Mouse (Mus musculus) cerebellum, adult 11 months (tissue): ENCODE data around the gene Ftl1.

ENCODE experiments used
- DNase-seq: peaks from one replicate; pipeline ENCODE4 v3.0.0; 2022

The Ftl1 gene

DNA sequence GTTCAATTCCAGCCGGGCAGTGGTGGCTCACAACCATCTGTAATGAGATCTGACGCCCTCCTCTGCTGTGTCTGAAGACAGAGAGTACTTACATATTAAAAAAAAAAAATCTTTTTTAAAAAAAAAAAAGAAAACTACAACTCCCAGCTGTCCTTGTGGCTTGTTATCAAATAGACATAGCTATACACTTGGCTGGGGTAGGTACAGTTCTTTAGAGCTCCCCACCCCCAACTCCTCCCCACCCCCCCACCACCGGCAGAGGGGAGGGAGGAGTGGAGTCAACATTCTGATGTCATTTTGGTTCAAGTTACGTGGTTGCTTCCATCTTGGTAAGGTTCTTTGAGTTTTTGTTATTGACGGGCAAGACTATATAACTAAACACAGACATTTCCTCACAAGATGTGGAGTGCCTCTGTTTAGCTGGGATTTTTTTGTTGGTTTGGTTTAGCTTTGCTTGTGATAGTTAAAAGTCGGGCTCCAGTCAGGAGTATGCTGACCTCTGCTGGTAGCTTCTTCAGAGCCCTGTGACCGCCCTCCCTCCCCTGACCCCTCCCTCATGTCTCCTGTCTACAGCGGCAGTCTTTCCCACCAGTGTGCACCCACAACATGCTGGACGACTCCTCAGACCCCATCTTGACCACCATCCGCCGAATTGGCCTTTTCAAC lies 12.2 kb downstream of the Ftl1 start:
- no peak for DNase-seq

DNA sequence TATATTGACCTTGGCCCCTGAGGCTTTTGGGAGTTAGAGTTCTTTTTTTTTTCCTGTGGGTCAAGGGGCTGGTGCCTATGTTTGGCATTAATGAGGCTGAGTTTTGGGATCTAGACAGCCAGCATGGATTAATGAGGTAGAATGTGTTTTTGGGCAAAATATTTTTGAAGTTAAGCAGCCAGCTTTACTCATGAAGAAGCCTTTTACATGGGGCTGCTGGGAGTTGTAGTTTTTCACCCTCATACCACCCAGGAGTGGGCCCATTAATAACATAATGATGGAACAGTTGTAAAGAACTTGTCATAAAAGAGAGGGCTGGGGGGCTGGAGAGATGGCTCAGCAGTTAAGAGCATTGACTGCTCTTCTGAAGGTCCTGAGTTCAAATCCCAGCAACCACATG lies 13.1 kb downstream of the Ftl1 start:
- DNase-seq = no peak

DNA sequence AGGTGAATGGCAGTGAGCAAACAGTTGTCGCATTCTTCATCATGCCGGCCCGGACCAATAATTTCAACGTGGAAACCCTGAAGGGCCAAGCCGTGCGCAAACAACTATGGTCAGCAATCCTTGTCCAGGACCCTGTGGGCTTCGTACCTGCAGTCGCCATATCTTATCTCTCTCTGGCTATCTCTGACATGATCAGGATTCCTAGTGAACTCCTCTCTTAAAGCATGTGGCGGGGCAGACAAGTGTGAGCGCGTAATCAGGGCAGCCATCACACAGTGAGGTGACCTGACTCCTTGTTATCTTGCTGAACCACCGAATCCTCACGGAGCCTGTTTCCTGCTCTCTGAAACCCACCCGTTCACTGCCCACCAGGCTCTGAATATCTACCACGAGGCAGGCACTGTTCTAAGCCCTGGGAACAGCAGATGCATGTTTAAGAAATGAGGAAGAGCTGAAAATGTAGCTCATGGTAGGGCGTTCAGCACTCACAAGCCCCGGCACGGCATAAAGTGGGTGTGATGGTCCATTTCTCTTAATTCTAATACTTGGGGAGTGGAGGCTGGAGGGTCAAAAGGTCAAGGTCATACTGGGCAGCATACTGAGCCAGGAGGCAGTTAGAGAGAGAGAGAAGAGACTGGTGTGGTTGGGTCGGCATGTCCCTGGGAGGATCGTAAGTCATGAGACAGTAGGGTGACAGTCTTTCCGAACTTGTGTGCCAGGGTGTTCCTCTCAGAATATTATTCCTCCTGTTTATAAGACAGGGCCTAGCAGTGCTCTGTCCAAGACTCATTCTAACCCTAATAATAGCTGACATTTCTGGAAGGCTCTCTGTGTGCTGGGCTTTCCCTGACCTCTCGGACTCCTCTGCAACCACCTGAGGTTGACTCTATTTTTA lies 15.9 kb downstream of the Ftl1 start:
- DNase-seq = no peak

DNA sequence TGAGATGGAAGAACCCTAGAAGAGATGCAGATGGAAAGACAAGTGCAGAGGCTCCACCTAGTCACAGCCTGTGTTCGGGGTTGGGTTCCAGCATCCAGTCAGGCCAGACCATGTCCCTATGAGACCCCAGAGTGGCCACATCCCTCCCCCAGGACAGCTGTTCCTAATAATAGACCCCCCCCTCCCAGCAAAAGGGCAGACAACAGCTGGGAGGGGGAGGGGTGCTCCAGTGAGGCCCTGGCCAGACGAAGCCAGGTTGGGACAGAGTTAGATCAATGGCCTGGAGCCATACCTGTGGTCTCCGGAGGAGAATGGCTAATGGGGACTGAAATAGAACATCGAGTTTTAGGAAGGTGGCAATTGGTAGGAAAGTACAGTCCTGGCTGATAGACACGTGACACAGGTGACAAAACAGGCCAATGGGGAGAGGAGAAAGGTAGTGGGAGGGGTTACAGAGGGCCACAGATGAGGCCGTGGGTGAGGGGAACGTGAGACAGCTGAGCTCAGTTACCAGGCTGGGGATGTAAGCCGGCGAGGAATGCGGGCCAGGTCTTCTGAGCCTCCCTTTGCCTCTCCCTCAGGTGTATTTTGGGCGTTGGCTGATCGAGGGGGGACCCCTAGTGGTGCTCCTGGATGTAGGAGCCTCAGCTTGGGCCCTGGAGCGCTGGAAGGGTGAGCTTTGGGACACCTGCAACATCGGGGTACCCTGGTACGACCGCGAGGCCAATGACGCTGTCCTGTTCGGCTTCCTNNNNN lies 22.0 kb downstream of the Ftl1 start, which contains the start of gene Ruvbl2:
Gene Ruvbl2 (minus strand): TSS at position 576 of the 756 bp plus-strand sequence.
- DNase-seq = no peak

DNA sequence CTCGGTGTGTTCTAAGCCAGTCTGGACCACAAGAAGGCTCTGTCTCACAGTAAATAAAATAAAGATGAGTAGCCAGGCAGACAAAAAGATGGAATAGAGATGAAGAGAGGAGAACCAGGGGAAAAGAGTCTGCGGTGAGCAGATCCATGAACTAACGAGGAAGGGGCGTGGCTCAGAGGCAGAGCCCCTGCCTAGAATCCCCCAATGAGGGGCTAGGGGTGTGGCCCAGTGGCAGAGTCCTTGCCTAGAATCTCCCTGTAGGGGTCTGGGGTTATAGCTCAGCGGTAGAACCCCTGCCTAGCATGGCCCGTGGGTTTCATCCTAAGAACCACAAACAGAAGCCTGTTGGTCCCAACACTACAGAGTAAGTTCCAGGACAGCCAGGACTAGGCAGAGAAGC lies 22.6 kb downstream of the Ftl1 start:
- no peak for DNase-seq

- DNase-seq = no peak
Measured at GRCm38 (mm10) chr7:45436444-45436843, 23.2 kb downstream of the Ftl1 start.

GRCm38 (mm10) chr7:45435038-45435437 lies 24.6 kb downstream of the Ftl1 start:
- no peak for DNase-seq

DNA sequence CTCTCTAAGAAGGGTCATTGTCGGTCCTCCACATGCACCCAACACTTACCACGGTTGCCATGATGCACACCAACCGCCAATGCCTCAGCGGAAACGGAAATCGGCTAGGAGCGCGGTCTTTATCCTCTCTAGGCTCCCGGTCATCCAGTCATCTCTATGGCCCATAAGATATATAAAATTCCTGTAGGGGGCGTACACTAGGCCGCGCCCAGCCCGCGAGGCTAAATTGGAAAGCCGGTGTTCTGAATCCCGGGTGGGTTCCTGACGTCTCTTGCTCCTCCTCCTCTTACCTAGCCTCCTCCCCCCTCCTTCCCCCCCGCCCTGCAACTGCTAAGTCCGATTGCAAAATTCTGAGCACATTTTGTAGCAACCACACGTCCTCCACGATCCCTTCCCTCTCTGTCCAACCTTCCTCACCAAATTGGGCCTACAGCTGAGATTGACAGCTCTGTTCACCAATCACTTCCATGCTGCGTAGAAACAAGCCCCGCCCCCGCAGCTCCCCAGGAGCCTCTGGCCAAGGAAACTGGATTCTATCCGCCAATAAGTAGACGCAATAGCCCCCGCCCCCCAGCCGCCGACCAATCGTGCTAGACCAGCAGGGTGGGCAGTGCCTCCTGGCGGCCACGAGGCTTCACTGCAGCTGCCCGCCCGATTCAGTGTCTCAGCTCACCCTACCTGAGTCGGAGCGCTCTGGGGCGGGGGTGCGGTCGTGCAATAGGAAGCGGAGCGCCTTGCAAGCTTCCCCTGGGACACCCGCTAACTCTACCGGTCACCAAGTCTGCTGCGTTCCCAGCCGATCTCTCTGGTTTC lies 25.3 kb downstream of the Ftl1 start, which contains the start of gene Gys1:
Gene Gys1 (plus strand): TSS at position 642 of the 813 bp plus-strand sequence.
- DNase-seq = peak; percentile 100

DNA sequence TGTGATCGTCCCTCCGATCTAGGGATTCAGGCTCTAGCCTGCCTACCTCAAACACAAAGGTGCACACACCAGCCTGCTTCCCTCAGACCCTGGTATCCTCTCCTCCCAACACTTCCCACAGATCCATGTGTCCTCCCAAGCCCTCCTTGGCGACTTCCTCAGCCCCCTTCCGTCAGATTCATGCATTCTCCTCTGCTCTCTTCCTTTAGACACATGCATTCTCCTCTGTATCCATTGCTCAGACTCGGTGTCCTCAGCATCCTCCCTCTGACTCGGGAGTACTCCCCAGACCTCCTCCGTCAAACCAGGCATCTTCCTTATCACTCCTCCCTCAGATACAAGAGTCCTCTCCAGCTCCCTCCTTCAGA lies 25.9 kb downstream of the Ftl1 start:
- no peak for DNase-seq

GRCm38 (mm10) chr7:45426556-45426955 lies 33.1 kb downstream of the Ftl1 start:
- DNase-seq = no peak

- no peak for DNase-seq
Measured at GRCm38 (mm10) chr7:45421194-45421593, 38.5 kb downstream of the Ftl1 start.

GRCm38 (mm10) chr7:45420615-45420919 lies 39.1 kb downstream of the Ftl1 start, which contains the start of gene Lhb:
Gene Lhb (plus strand): TSS chr7:45420820.
- DNase-seq = no peak

DNA sequence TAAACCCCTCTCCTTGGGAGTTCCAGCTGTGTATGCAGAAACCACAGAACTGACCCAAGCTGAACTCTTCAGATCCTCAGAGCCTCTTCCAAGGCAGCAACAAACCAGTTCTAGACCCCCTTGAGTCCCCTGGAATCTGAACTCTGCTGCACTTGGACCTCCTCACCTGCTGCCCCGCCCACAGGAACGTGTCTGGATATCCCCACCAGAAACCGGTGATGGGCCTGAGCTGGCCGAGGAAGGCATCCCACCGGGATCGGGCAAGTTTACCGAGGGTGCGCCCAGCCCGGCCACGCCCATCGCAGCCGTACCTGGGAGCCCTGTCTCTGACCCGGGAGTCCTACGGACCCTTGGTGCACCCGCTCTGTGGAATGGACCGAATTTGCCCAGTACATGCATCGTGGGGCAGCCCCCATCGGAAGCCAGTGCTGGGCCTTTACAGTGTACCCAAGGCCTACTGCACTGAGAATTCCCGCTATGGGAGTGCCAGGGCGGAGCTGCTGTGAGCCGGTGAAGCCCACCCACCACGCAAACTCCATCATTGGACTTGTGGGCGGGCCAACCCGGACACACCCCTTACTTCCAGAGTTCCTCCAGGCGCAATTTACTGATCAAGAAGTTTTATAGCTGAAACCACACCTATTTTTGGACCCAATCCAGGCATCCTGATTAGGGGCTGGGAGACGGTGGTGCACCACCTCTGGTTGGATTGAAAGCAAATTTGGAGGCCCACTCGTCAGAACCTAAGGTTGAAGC lies 39.6 kb downstream of the Ftl1 start:
- DNase-seq = no peak

DNA sequence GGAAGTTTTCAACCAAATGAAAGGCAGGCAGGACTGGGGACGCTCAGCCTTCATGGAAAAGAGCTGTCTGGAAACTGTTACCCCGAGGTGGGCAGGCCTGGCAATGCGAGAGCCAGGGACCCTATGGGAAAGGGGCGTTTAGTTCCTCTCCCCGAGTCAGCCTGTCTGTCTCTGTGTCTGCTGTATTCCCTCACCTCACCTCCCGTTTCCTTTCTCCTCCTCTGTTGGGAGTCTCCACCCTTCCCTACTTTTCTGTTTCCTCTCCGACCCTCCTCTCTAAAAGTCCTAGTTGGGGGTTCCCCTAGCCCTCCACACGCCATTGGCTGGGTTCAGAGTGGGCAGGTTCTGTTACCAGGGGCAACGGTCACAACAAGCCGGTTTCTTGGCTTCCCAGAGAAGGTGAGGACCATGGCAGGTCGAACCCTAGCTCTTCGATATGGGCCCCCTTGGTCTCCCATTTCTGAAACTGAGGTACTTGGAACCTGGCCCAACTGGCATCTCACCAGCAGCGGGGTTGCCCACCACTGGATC lies 41.7 kb downstream of the Ftl1 start:
- no peak for DNase-seq

GRCm38 (mm10) chr7:45415636-45416035 lies 44.0 kb downstream of the Ftl1 start:
- no peak for DNase-seq

- DNase-seq = no peak
Measured at GRCm38 (mm10) chr7:45414740-45415224, 44.9 kb downstream of the Ftl1 start.

- no peak for DNase-seq
Measured at GRCm38 (mm10) chr7:45413864-45414739, 45.6 kb downstream of the Ftl1 start.

DNA sequence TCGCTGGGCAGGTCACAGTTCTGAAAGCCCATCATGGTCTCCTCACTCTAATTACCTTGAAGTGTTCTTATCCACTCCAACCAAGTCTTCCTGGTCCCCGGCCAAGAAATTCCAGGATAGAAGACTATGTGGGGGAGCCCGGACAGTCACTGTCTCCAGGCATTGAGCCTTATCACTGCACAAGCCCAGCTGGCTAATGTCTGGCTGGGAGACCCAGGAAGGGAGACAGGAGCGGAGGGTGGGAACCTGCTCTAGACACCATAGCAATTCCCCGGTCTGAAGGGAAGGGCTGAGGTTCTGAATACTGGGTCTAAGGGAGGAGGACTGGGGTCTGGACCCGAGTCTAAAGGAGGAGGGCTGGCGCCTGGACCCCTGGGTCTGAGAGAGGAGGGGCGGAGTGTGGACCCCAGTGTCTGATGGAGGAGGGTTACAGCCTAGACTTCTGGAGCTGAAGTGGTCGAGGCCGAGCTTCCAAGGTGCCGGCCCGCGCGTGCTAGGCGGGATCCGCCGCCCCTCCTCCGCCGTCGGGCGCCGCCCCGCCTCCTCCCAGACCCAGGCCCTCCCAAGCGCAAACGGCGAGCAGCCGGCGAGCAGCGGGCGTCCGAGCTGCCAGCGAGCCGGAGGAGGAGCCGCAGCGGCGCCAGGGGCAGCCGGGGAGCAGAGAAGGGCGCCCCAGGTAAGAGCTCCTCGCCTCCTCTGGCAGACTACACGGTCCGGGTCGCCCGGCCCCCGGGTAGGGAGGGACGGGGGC lies 46.4 kb downstream of the Ftl1 start, which contains the start of gene Ntf5:
Gene Ntf5 (plus strand): TSS at position 583 of the 751 bp plus-strand sequence.
- DNase-seq = no peak

- no peak for DNase-seq
Measured at GRCm38 (mm10) chr7:45412421-45412820, 47.3 kb downstream of the Ftl1 start.
